ENCODE assay signal across 8 mouse cellular contexts in the genomic region with DNA sequence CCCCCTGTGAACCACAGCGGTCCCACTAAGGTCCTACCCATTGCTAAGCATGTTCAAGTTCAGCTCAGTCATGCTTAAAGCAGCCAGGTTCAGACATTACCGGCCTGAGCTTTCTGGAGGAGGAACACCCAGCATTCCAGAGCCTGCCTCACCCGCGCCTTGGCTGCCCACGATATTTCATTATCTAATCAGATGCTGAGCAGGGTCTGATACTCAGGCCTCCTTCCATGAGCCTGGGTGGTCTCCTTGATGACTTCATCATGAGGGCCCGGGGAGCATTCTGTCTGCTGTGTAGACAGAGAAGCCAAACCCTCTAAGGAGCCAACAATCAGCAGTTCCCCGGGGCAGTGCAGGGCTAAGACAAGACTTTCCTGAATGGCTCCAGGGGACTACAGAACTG.
DNase-seq lines count a peak whose midpoint lies in the region; ATAC-seq lines count a peak whose summit lies in the region.

No protein-coding gene starts in this region.

- ATAC-seq in frontal cortex, adult (ENCODE audit: low TSS enrichment): 0 out of 2 replicates have a peak, but pooled peaks have one; percentile 36

- DNase-seq in frontal cortex, adult 2 months (ENCODE audit: extremely low spot score in 1 of 2, low spot score in 1 of 2): no peak
- peak; percentile 10 for DNase-seq in thymus, postnatal 25 days
- no peak for DNase-seq in thymus, postnatal 0 days (ENCODE audit: low spot score)
- DNase-seq in kidney, postnatal 14 days: peak; percentile 53
- peak; percentile 58 to 67 for DNase-seq in urinary bladder, postnatal 4 days (ENCODE audit: low spot score in 2 of 2)
- no peak for DNase-seq in layer of hippocampus, adult 18-20 months (ENCODE audit: low spot score in 2 of 2)
- DNase-seq in frontal cortex, postnatal 10 days (ENCODE audit: low spot score in 2 of 2): no peak

Comparison
In these comparisons a context has a peak if more than half of its experiments do, and no peak if none do; other contexts are left out.
1. DNase-seq: peak in thymus, postnatal 25 days (single experiment), kidney, postnatal 14 days (single experiment) and urinary bladder, postnatal 4 days (2 of 2); none in frontal cortex, adult 2 months (0 of 2), thymus, postnatal 0 days (single experiment), layer of hippocampus, adult 18-20 months (0 of 2) and frontal cortex, postnatal 10 days (0 of 2).